Comparison of ENCODE assay signal across 8 mouse cellular contexts in the genomic region with DNA sequence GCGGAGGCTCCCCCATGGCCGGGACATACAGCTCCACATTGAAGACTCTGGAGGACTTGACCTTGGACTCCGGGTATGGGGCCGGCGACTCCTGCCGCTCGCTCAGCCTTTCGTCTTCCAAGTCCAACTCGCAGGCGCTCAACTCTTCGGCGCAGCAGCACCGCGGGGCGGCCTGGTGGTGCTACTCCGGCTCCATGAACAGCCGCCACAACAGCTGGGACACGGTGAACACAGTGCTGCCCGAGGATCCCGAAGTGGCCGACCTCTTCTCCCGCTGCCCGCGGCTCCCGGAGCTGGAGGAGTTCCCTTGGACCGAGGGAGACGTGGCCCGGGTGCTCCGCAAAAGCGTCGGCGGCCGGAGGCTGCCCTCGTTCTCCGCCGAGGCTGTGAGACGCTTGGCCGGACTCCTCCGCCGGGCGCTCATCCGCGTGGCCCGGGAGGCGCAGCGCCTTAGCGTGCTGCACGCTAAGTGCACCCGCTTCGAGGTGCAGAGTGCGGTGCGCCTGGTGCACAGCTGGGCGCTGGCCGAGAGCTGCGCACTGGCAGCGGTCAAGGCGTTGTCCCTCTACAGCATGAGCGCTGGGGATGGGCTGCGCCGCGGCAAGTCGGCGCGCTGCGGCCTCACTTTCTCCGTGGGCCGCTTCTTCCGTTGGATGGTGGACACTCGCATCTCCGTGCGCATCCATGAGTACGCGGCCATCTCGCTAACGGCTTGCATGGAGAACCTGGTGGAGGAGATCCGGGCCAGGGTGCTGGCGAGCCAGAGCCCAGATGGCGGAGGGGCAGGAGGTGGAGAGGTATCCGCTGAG. TPM values are rescaled to one million over a fixed set of nuclear protein-coding genes. Genes with fewer than 3 reads are reported as not detected.
DNase-seq lines count a peak whose midpoint lies in the region; ATAC-seq and TF ChIP-seq lines count a peak whose summit lies in the region.

No protein-coding gene starts in this region.

- H3K4me2 ChIP-seq in embryonic facial prominence, embryonic 14.5 days (ENCODE audit: low read depth, low read length): peak overlapping the region; percentile 62
- H3K4me2 ChIP-seq in heart, embryonic 12.5 days: peak overlapping the region; percentile 81
- peak overlapping the region; percentile 93 for H3K4me2 ChIP-seq in kidney, embryonic 15.5 days
- peak overlapping the region; percentile 91 for H3K4me2 ChIP-seq in liver, embryonic 13.5 days
- H3K4me2 ChIP-seq in stomach, postnatal 0 days (replicated peaks; ENCODE audit: low read depth): peak overlapping the region; percentile 97

- TF ChIP-seq CTCF in stomach, postnatal 0 days (IDR thresholded peaks at IDR 0.05; ENCODE audit: low read depth): peak; percentile 36; the same call in 1 of the 2 replicates

- WGBS in embryonic facial prominence, embryonic 14.5 days: under 1% methylated on average over 47 of the region's 79 CpGs
- WGBS in heart, embryonic 12.5 days: under 1% methylated on average over 79 of the region's 79 CpGs
- WGBS in kidney, embryonic 15.5 days: under 1% methylated on average over 79 of the region's 79 CpGs
- 2% methylated on average over 79 of the region's 79 CpGs for WGBS in liver, embryonic 13.5 days (ENCODE audit: insufficient replicate concordance)
- WGBS in stomach, postnatal 0 days: under 1% methylated on average over 70 of the region's 79 CpGs

- H3K4me3 ChIP-seq in embryonic facial prominence, embryonic 14.5 days (ENCODE audit: low read depth, low read length): peak overlapping the region; percentile 68
- H3K4me3 ChIP-seq in heart, embryonic 12.5 days: peak overlapping the region; percentile 88
- H3K4me3 ChIP-seq in kidney, embryonic 15.5 days (replicated peaks): peak overlapping the region; percentile 69
- peak overlapping the region; percentile 70 for H3K4me3 ChIP-seq in liver, embryonic 13.5 days (replicated peaks)
- H3K4me3 ChIP-seq in stomach, postnatal 0 days (ENCODE audit: low read depth, low read length): peak overlapping the region; percentile 60

- peak; percentile 74 for DNase-seq in 3T3-L1 (ENCODE audit: low read depth, low spot score)
- peak; percentile 77 for DNase-seq in adrenal gland, postnatal 14 days
- DNase-seq in embryonic facial prominence, embryonic 14.5 days (ENCODE audit: low spot score): peak; percentile 71
- peak; percentile 27 for DNase-seq in liver, embryonic 13.5 days
- peak; percentile 81 for DNase-seq in neural tube, embryonic 10.5 days (ENCODE audit: extremely low spot score, low spot score)
- DNase-seq in stomach, postnatal 0 days (ENCODE audit: low spot score): peak; percentile 55

- peak overlapping the region; percentile 60 for H3K9ac ChIP-seq in embryonic facial prominence, embryonic 14.5 days (ENCODE audit: low read depth, low read length)
- H3K9ac ChIP-seq in heart, embryonic 12.5 days: peak overlapping the region; percentile 88
- H3K9ac ChIP-seq in kidney, embryonic 15.5 days: peak overlapping the region; percentile 54
- peak overlapping the region; percentile 72 for H3K9ac ChIP-seq in liver, embryonic 13.5 days
- H3K9ac ChIP-seq in stomach, postnatal 0 days (ENCODE audit: low read length): peak overlapping the region; percentile 65

- ATAC-seq in embryonic facial prominence, embryonic 14.5 days (ENCODE audit: low read depth): peak; percentile 16
- ATAC-seq in heart, embryonic 12.5 days (ENCODE audit: insufficient number of reproducible peaks, low FRiP score): peak; percentile 56
- ATAC-seq in kidney, embryonic 15.5 days (replicated peaks; ENCODE audit: low FRiP score): peak; percentile 44
- ATAC-seq in liver, embryonic 13.5 days (ENCODE audit: low read depth): peak; percentile 8
- ATAC-seq in stomach, postnatal 0 days (ENCODE audit: low FRiP score, low TSS enrichment): peak; percentile 43

- peak overlapping the region; percentile 56 for H3K27ac ChIP-seq in embryonic facial prominence, embryonic 14.5 days (replicated peaks; ENCODE audit: low read depth, low read length)
- peak overlapping the region; percentile 90 for H3K27ac ChIP-seq in heart, embryonic 12.5 days (ENCODE audit: poor library complexity, severe bottlenecking)
- peak overlapping the region; percentile 88 for H3K27ac ChIP-seq in kidney, embryonic 15.5 days
- H3K27ac ChIP-seq in liver, embryonic 13.5 days: peak overlapping the region; percentile 72
- H3K27ac ChIP-seq in stomach, postnatal 0 days (replicated peaks): peak overlapping the region; percentile 84

- TF ChIP-seq EP300 in stomach, postnatal 0 days (optimal IDR thresholded peaks at IDR 0.05): no peak

- no peaks in the 10 kb centered on the region for H3K27me3 ChIP-seq in embryonic facial prominence, embryonic 14.5 days (replicated peaks; ENCODE audit: control insufficient read depth, insufficient read depth, low read length)
- peaks cover 10% of the 10 kb centered on the region for H3K27me3 ChIP-seq in heart, embryonic 12.5 days (replicated peaks)
- peaks cover 29% of the 10 kb centered on the region for H3K27me3 ChIP-seq in kidney, embryonic 15.5 days
- H3K27me3 ChIP-seq in liver, embryonic 13.5 days: peaks cover 85% of the 10 kb centered on the region
- no peaks in the 10 kb centered on the region for H3K27me3 ChIP-seq in stomach, postnatal 0 days (ENCODE audit: control insufficient read depth, insufficient read depth, low read length)

- no peaks in the 10 kb centered on the region for H3K36me3 ChIP-seq in embryonic facial prominence, embryonic 14.5 days (ENCODE audit: control insufficient read depth, insufficient read depth, low read length)
- no peaks in the 10 kb centered on the region for H3K36me3 ChIP-seq in heart, embryonic 12.5 days
- no peaks in the 10 kb centered on the region for H3K36me3 ChIP-seq in kidney, embryonic 15.5 days
- no peaks in the 10 kb centered on the region for H3K36me3 ChIP-seq in liver, embryonic 13.5 days
- no peaks in the 10 kb centered on the region for H3K36me3 ChIP-seq in stomach, postnatal 0 days (ENCODE audit: control insufficient read depth, insufficient read depth, low read length)

- no peaks in the 10 kb centered on the region for H3K9me3 ChIP-seq in embryonic facial prominence, embryonic 14.5 days (ENCODE audit: control insufficient read depth, low read length)
- H3K9me3 ChIP-seq in heart, embryonic 12.5 days (replicated peaks): no peaks in the 10 kb centered on the region
- no peaks in the 10 kb centered on the region for H3K9me3 ChIP-seq in kidney, embryonic 15.5 days (replicated peaks)
- H3K9me3 ChIP-seq in liver, embryonic 13.5 days (replicated peaks): no peaks in the 10 kb centered on the region
- no peaks in the 10 kb centered on the region for H3K9me3 ChIP-seq in stomach, postnatal 0 days (ENCODE audit: control insufficient read depth, low read length)

- peaks cover 48% of the 10 kb centered on the region for H3K4me1 ChIP-seq in embryonic facial prominence, embryonic 14.5 days (ENCODE audit: control insufficient read depth, insufficient read depth, low read length)
- H3K4me1 ChIP-seq in heart, embryonic 12.5 days (replicated peaks): peaks cover 48% of the 10 kb centered on the region
- H3K4me1 ChIP-seq in kidney, embryonic 15.5 days: peaks cover 41% of the 10 kb centered on the region
- H3K4me1 ChIP-seq in liver, embryonic 13.5 days (replicated peaks): peaks cover 42% of the 10 kb centered on the region
- peaks cover 7% of the 10 kb centered on the region for H3K4me1 ChIP-seq in stomach, postnatal 0 days (replicated peaks; ENCODE audit: control insufficient read depth, insufficient read depth)

RNA-seq across cellular contexts. Expression of a gene that starts 0.8 kb away (rescaled TPM):
- total RNA-seq in adrenal gland, postnatal 14 days (2021): 12.0 and 17.0 TPM in 2 replicates
- polyA plus RNA-seq in embryonic facial prominence, embryonic 14.5 days (2014; fragmentation: Nextera tagmentation; extraction: Ambion mirVana): 14.2 and 14.5 TPM in 2 replicates
- 28.0 and 29.5 TPM in 2 replicates for polyA plus RNA-seq in heart, embryonic 12.5 days (2016; fragmentation: Nextera tagmentation; extraction: Ambion mirVana)
- 7.7 and 8.4 TPM in 2 replicates for polyA plus RNA-seq in kidney, embryonic 15.5 days (2015; fragmentation: Nextera tagmentation; extraction: Ambion mirVana)
- 1.9 and 2.6 TPM in 2 replicates for polyA plus RNA-seq in liver, embryonic 13.5 days (2015; fragmentation: Nextera tagmentation; extraction: Ambion mirVana)
- polyA plus RNA-seq in stomach, postnatal 0 days (2015; fragmentation: Nextera tagmentation; extraction: Ambion mirVana): 3.5 and 4.0 TPM in 2 replicates

Comparison
In these comparisons a context has a peak if more than half of its experiments do, and no peak if none do; other contexts are left out.
1. Peak in every context shown above with its lines: DNase-seq, ATAC-seq, H3K4me3 ChIP-seq and H3K27ac ChIP-seq.
2. DNase-seq: peak in every context shown above with its lines; median percentile 81 in neural tube, embryonic 10.5 days; 77 in adrenal gland, postnatal 14 days; 74 in 3T3-L1; 71 in embryonic facial prominence, embryonic 14.5 days; 55 in stomach, postnatal 0 days; 27 in liver, embryonic 13.5 days.